Mouse (Mus musculus): ENCODE data around the gene Ncl. TPM values are rescaled to one million over a fixed set of nuclear protein-coding genes. Genes with fewer than 3 reads are reported as not detected.

Gene Ncl
- polyA plus RNA-seq, 1 experiment from 2014 or later = 648 TPM

DNA sequence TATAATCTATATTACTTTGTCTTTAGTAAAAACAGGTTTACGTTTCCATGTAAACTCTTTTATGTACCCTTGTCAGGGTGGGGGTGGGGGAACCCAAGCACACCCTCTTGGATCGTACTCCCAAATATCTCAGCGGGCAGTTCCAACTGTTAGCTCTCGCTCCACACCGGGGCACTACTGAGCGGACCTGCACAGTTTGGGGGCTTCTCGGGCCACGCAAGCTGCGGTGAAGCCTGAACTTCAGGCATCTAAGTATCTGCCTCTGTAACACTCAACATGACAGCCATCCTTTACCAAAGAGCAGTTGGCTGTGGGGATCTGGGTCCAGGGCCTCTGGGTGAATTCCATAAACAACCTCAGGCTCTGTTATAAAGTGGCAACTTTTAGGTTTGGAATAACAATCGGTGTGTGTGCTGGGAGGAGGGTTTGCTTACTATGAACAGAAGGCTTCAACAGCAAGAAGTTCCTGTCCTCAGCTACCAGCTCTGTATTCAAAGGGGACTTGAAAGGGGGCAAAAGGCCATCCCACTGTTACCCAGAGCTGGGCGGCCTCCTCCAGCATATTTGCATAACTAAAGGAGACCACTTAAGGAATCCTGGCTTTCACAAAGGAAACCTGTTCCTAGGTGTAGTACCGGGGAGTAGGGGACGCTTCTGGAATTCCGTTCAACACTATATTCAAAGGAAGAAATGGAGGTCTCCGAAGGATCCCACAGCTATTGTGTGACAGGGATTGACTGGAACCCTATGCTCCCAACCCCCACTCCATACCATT is 48.5 kb downstream of the Ncl start:
- WGBS (ENCODE audit: insufficient replicate concordance) = 69% methylated on average over 15 of the region's 15 CpGs
- Histone ChIP-seq H3K4me1 (peaks cover 71% of the 10 kb centered on the region), H3K27me3 (replicated peaks) (peaks cover 13% of the 10 kb centered on the region), H3K9ac (no peak overlapping the region), H3K27ac (peak overlapping the region; percentile 89; the same call in 1 of the 2 replicates), H3K36me3 (peaks cover 3% of the 10 kb centered on the region), H3K4me3 (no peak overlapping the region), H3K4me2 (no peak overlapping the region), H3K9me3 (replicated peaks) (no peaks in the 10 kb centered on the region)
- ATAC-seq = no peak

- H3K36me3 ChIP-seq = peaks cover 9% of the 10 kb centered on the region
- H3K9me3 ChIP-seq (replicated peaks) = no peaks in the 10 kb centered on the region
- peaks cover 70% of the 10 kb centered on the region for H3K4me1 ChIP-seq
- no peak for ATAC-seq
- H3K27ac ChIP-seq = no peak overlapping the region
- WGBS (ENCODE audit: insufficient replicate concordance) = 83% methylated on average over 7 of the region's 7 CpGs
- H3K27me3 ChIP-seq (replicated peaks) = peaks cover 26% of the 10 kb centered on the region
- no peak overlapping the region for H3K9ac ChIP-seq
- no peak overlapping the region for H3K4me2 ChIP-seq
- H3K4me3 ChIP-seq = no peak overlapping the region
Measured at GRCm38 (mm10) chr1:86309270-86309833, 49.8 kb downstream of the Ncl start.

DNA sequence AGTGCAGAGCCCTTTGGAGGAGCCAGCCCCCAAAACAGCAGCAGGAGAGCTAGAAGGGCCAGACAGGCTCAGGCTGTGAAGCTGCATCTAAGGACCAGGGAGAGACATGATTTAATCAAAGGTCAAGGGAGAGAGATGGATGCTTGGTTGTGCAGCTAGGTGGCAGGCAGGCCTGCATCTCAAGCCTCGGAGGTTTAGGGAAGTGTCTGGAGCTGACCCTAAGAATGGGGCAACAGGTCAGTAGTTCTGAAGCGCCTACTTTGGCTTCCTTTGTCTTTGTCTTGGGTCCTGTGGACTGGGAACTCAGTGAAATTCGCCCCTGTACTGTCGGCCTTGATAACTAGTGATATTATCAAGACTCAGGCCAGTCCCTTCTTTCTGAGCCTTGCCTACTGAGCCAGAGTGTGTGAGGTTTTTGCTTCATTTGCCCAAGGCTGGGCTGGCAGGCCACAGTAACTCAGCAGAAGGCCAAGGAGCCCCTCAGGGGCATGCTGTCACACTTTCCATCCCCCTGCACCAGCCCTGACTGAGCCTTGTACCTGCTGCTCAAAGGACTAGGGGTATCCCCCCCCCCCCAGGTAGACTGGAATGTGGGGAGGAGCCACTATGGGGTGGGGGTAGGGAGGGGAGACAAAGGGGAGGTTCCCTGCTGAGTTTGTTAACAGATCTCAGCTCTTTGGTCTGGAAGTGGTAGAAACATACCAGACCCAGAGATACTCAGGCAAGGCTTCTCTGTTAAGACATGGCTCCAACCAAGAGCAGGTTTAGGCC is 51.1 kb downstream of the Ncl start:
- H3K4me3 ChIP-seq = no peak overlapping the region
- H3K4me1 ChIP-seq = peaks cover 70% of the 10 kb centered on the region
- 37% methylated on average over 4 of the region's 4 CpGs for WGBS (ENCODE audit: insufficient replicate concordance)
- H3K27ac ChIP-seq = peak overlapping the region; percentile 25; the same call in 1 of the 2 replicates
- H3K9ac ChIP-seq = no peak overlapping the region
- H3K36me3 ChIP-seq = peaks cover 9% of the 10 kb centered on the region
- no peak for ATAC-seq
- no peaks in the 10 kb centered on the region for H3K9me3 ChIP-seq (replicated peaks)
- H3K27me3 ChIP-seq (replicated peaks) = peaks cover 39% of the 10 kb centered on the region
- H3K4me2 ChIP-seq = no peak overlapping the region

- H3K4me1 ChIP-seq = peaks cover 70% of the 10 kb centered on the region
- H3K9me3 ChIP-seq (replicated peaks) = no peaks in the 10 kb centered on the region
- ATAC-seq = no peak
- 84% methylated on average over 7 of the region's 7 CpGs for WGBS (ENCODE audit: insufficient replicate concordance)
- no peak overlapping the region for H3K9ac ChIP-seq
- peaks cover 47% of the 10 kb centered on the region for H3K27me3 ChIP-seq (replicated peaks)
- peaks cover 9% of the 10 kb centered on the region for H3K36me3 ChIP-seq
- no peak overlapping the region for H3K4me3 ChIP-seq
- H3K27ac ChIP-seq = peak overlapping the region; percentile 25; the same call in 1 of the 2 replicates
- no peak overlapping the region for H3K4me2 ChIP-seq
Measured at GRCm38 (mm10) chr1:86307177-86307762, 51.9 kb downstream of the Ncl start.

- no peak for ATAC-seq
- Histone ChIP-seq H3K27ac (no peak overlapping the region), H3K4me3 (no peak overlapping the region), H3K9me3 (replicated peaks) (no peaks in the 10 kb centered on the region), H3K4me1 (peaks cover 70% of the 10 kb centered on the region), H3K36me3 (peaks cover 9% of the 10 kb centered on the region), H3K9ac (no peak overlapping the region), H3K27me3 (replicated peaks) (peaks cover 53% of the 10 kb centered on the region), H3K4me2 (no peak overlapping the region)
- 66% methylated on average over 3 of the region's 3 CpGs for WGBS (ENCODE audit: insufficient replicate concordance)
Measured at GRCm38 (mm10) chr1:86306686-86307085, 52.5 kb downstream of the Ncl start.

GRCm38 (mm10) chr1:86303873-86304250 is 55.3 kb downstream of the Ncl start:
- Histone ChIP-seq H3K9me3 (replicated peaks) (no peaks in the 10 kb centered on the region), H3K9ac (peak overlapping the region; percentile 68), H3K4me3 (peak overlapping the region; percentile 64), H3K4me1 (peaks cover 72% of the 10 kb centered on the region), H3K4me2 (peak overlapping the region; percentile 96), H3K27me3 (replicated peaks) (peaks cover 65% of the 10 kb centered on the region), H3K36me3 (peaks cover 9% of the 10 kb centered on the region), H3K27ac (no peak overlapping the region)
- WGBS (ENCODE audit: insufficient replicate concordance) = 2% methylated on average over 16 of the region's 16 CpGs
- ATAC-seq = peak; percentile 4; the same call in 1 of the 2 replicates

DNA sequence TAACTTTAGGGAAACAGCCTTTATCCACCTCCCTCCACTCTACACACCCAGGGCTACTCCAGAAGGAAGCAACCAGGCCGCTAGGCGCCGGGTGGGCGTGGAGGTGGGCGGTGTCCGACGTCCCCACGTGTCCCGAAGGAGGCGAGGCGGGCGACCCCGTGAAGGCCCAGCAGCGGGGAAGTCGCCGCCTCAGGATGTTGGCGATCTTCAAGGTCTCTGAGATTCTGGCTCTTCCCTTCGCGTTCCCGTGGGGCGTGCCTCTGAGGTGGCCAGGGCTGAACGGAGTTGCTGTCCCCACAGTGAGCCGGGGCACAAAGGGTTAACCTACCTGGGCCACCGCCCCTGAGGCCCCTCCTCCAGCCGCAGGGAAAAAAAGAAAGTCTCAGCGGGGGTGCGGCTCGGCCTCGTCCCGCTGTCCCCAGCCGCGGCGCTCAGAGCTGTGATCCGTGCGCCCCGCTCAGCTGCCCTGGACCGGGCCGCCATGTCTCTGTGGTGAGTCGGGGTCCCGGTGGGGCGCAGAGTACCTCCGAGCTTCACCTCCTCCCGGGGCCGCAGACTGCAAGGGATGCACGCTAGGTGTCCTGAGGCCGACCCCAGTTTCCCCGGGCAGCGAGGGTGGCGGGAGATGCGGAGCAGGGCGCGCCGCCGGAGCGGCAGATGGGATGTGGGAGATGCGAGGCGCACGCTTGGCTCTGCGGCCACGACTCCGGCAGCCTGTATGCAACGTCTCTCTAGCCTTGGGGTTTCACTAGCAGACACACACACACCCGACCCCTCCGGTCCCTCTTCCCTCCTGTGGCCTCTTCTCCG is 55.9 kb downstream of the Ncl start:
- WGBS (ENCODE audit: insufficient replicate concordance) = under 1% methylated on average over 64 of the region's 65 CpGs
- Histone ChIP-seq H3K27me3 (replicated peaks) (peaks cover 64% of the 10 kb centered on the region), H3K4me1 (peaks cover 71% of the 10 kb centered on the region)

GRCm38 (mm10) chr1:86302532-86302931 is 56.7 kb downstream of the Ncl start, which contains the start of gene B3gnt7:
B3gnt7 (plus strand) TSS chr1:86302832.
- Histone ChIP-seq H3K36me3 (peaks cover 9% of the 10 kb centered on the region), H3K4me3 (peak within 1 kb of the TSS; percentile 64), H3K9ac (peak within 1 kb of the TSS; percentile 68), H3K27me3 (replicated peaks) (peaks cover 60% of the 10 kb centered on the region), H3K9me3 (replicated peaks) (no peaks in the 10 kb centered on the region), H3K4me2 (peak within 1 kb of the TSS; percentile 96), H3K27ac (no peak within 1 kb of the TSS), H3K4me1 (peaks cover 65% of the 10 kb centered on the region)
- 46% methylated on average over 6 of the region's 6 CpGs for WGBS (ENCODE audit: insufficient replicate concordance)
- no peak for ATAC-seq

More for the DNA sequence above, 55.9 kb downstream of the Ncl start:
- H3K9me3 ChIP-seq (replicated peaks) = no peaks in the 10 kb centered on the region
- ATAC-seq = peak; percentile 55
- peak overlapping the region; percentile 64 for H3K4me3 ChIP-seq
- no peak overlapping the region for H3K27ac ChIP-seq
- peak overlapping the region; percentile 68 for H3K9ac ChIP-seq
- peak overlapping the region; percentile 96 for H3K4me2 ChIP-seq
- peaks cover 9% of the 10 kb centered on the region for H3K36me3 ChIP-seq

- no peak overlapping the region for H3K27ac ChIP-seq
- peaks cover 56% of the 10 kb centered on the region for H3K4me1 ChIP-seq
- no peak overlapping the region for H3K9ac ChIP-seq
- peaks cover 6% of the 10 kb centered on the region; the same call in 1 of the 2 replicates for H3K36me3 ChIP-seq
- no peak overlapping the region for H3K4me3 ChIP-seq
- no peaks in the 10 kb centered on the region for H3K9me3 ChIP-seq (replicated peaks)
- no peak for ATAC-seq
- H3K4me2 ChIP-seq = no peak overlapping the region
- WGBS (ENCODE audit: insufficient replicate concordance) = 35% methylated on average over 6 of the region's 6 CpGs
- H3K27me3 ChIP-seq (replicated peaks) = peaks cover 59% of the 10 kb centered on the region
Measured at GRCm38 (mm10) chr1:86301221-86302091, 57.7 kb downstream of the Ncl start.

DNA sequence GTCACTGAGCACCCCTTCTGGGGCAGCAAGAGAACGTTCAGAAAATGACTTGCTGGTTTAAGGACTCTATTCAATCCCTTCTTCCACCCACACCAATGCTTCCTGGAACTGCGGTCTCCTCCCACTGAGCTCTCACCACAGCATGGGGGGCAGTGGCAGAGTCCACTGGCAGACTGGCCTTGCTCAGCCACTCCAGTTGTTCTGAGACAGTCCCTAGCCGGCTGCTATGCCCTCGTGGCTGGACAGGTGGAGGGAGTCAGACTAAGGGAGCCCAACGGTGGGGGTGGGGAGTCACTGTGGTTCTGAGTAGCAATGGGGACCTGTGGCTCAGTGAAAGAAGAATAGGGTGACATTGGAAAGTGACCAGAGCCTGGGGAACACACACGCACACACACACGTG is 58.5 kb downstream of the Ncl start:
- Histone ChIP-seq H3K9me3 (replicated peaks) (no peaks in the 10 kb centered on the region), H3K4me2 (no peak overlapping the region), H3K27me3 (replicated peaks) (peaks cover 52% of the 10 kb centered on the region), H3K4me3 (no peak overlapping the region), H3K4me1 (peaks cover 53% of the 10 kb centered on the region), H3K36me3 (peaks cover 6% of the 10 kb centered on the region; the same call in 1 of the 2 replicates), H3K9ac (no peak overlapping the region), H3K27ac (no peak overlapping the region)
- ATAC-seq = no peak
- WGBS (ENCODE audit: insufficient replicate concordance) = 42% methylated on average over 7 of the region's 7 CpGs

Measured in liver, embryonic 12.5 days (tissue).